Mouse (Mus musculus): ENCODE data around the gene Ppargc1a. TPM values are rescaled to one million over a fixed set of nuclear protein-coding genes. Genes with fewer than 3 reads are reported as not detected.

The Ppargc1a gene
- total RNA-seq, 1 experiment from 2014 or later = 0.46 TPM

GRCm38 (mm10) chr5:51433905-51434304, 133.6 kb downstream of the Ppargc1a start:
- ATAC-seq (replicated peaks; ENCODE audit: low read depth, poor library complexity, severe bottlenecking) = no peak

- no peak for ATAC-seq (replicated peaks; ENCODE audit: low read depth, poor library complexity, severe bottlenecking)
These were observed 135.0 kb downstream of the Ppargc1a start for GRCm38 (mm10) chr5:51432532-51432931.

DNA sequence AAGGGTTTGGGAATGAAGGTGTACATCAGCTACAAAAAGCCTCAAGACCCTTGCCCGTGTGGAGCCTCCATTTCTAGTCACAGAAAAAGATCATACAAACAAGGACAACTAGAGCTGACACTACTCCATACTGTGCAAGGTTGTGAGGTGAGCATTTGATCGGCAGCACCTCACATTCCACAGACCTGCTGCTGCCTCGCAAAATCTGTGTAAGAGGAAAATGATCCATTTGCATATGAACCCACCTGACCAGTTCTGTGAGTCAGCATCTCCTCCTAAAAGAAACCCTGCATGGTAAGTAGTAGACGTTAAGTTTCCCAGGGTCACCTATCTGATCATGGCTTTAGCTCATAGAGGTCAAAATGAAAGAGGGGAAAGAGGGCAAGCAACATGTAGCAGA, 135.5 kb downstream of the Ppargc1a start:
- no peak for ATAC-seq (replicated peaks; ENCODE audit: low read depth, poor library complexity, severe bottlenecking)

GRCm38 (mm10) chr5:51426406-51426805, 141.1 kb downstream of the Ppargc1a start:
- ATAC-seq (replicated peaks; ENCODE audit: low read depth, poor library complexity, severe bottlenecking) = no peak

GRCm38 (mm10) chr5:51416377-51416776, 151.1 kb downstream of the Ppargc1a start:
- ATAC-seq (replicated peaks; ENCODE audit: low read depth, poor library complexity, severe bottlenecking) = no peak

DNA sequence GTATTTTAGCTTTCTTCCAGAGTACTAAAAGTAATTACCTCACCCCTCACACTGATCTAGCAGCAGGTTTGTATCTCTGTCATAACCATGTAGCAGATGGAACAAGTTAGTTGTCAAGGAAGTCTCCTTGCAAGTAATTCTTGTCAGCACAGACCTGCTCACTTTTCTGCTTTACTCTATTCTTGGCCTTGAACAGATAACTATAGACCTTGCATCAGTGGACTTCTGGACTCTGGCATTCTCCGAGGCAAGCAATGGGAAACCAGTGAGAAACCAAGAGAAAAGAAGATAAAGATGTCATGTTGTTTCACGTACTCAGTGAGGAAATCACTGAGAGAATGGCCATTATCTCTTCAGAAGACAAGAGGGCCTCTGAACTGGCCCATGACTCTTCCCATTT, 152.1 kb downstream of the Ppargc1a start:
- ATAC-seq (replicated peaks; ENCODE audit: low read depth, poor library complexity, severe bottlenecking) = no peak

DNA sequence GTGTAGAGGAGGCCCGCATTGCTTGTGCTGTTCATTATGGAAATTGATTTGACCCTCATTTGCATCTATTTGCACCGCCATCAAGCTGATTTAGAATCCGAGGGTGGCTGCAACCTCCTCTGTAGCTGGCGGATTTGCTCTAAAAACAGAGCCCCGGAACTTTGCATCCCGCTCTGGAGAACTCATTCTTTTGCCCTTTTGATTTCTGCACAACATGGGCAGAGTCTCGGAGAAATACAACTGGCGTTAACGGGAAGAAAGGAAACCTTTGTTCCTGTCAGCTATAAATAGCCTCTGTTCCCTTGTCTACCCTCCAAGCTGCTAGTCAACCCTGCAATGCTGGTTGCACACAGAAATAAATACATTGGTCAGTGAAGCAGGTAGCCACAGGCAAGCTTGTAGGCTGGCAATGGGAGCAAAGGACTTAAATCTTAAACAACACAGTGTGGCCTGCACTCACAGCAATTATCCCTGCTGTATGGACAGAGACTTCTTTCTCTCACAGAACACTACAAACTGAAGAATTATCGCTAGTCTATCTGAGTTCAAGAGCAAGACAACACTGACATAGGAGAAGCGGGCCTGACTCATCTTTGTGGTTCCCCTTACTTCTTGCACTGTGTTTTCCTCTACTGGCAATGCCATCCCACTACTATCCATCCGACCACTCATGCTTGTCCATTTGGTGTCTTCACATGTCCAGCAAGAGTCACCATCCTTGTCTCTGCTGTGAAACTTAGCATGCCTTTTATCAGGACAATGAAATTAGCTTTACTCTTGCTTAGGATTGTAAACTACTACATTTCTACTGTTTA, 155.0 kb downstream of the Ppargc1a start:
- ATAC-seq (replicated peaks; ENCODE audit: low read depth, poor library complexity, severe bottlenecking) = no peak

DNA sequence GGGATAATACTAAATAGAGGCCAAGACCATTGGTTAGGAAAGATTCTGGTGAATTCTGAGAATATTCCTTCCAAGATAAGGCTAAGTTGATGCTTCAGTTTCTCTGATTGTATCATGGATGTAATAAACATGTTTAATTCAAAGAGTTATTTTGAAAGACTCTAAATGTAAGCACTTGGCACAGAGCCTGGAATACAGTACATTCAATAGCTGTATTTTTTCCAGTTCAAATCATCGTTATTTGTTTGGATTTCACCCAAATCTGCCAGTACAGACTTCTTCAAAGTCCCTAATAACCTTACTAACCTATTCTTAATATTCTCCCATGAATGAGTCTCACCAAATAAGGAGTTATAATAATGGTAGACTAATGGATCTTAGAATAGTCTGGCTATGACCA, 157.5 kb downstream of the Ppargc1a start:
- ATAC-seq (replicated peaks; ENCODE audit: low read depth, poor library complexity, severe bottlenecking) = no peak

DNA sequence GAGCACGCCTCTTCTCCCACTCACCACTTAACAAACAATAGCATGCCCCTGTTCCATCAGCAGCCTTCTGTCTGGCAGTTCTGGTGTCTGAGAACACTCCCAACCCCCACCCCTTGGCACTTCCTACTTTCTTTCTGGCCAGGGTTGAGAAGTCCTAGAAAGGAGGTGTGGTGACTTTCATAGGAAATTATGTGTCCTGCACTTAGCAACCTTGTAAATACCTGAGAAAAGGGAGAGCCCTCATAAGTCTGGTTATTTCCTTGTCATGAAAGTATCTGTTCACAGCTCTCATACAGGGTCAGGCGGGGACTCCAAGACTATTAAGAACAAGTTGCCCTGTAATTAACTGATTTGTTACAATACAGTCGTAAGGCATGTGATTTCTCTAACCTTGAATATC, 161.1 kb downstream of the Ppargc1a start:
- ATAC-seq (replicated peaks; ENCODE audit: low read depth, poor library complexity, severe bottlenecking) = no peak

Data from common myeloid progenitor, adult 5-6 weeks (primary cell).